Mouse (Mus musculus): ENCODE results near the gene Otud7a. TPM values are rescaled to one million over a fixed set of nuclear protein-coding genes. Genes with fewer than 3 reads are reported as not detected.

Gene Otud7a
- 0.35 and 0.77 TPM in 2 replicates for polyA plus RNA-seq (2015; fragmentation: Nextera tagmentation; extraction: Ambion mirVana)

GRCm38 (mm10) chr7:63444484-63445345 is at the start of gene Otud7a:
Gene Otud7a (plus strand): TSS chr7:63444751.
- WGBS, result under 1% methylated on average over 120 of the region's 123 CpGs
- H3K27me3 ChIP-seq (replicated peaks), result peaks cover 9% of the 10 kb centered on the region
- peak within 1 kb of the TSS; percentile 98 for H3K4me2 ChIP-seq (replicated peaks)
- H3K4me3 ChIP-seq (replicated peaks), result peak within 1 kb of the TSS; percentile 58
- H3K27ac ChIP-seq, result no peak within 1 kb of the TSS
- ATAC-seq, result peak; percentile 93
- H3K9ac ChIP-seq, result peak within 1 kb of the TSS; percentile 47
- peaks cover 4% of the 10 kb centered on the region; the same call in 1 of the 2 replicates for H3K4me1 ChIP-seq (replicated peaks)
- no peaks in the 10 kb centered on the region for H3K9me3 ChIP-seq
- no peaks in the 10 kb centered on the region for H3K36me3 ChIP-seq

GRCm38 (mm10) chr7:63405988-63406387 is 38.6 kb upstream of the Otud7a start:
- no peaks in the 10 kb centered on the region for H3K9me3 ChIP-seq
- H3K27ac ChIP-seq, result no peak overlapping the region
- H3K9ac ChIP-seq, result no peak overlapping the region
- ATAC-seq, result peak; percentile 91
- H3K4me2 ChIP-seq (replicated peaks), result no peak overlapping the region
- H3K36me3 ChIP-seq, result no peaks in the 10 kb centered on the region
- H3K27me3 ChIP-seq (replicated peaks), result no peaks in the 10 kb centered on the region
- H3K4me3 ChIP-seq (replicated peaks), result no peak overlapping the region
- H3K4me1 ChIP-seq (replicated peaks), result no peaks in the 10 kb centered on the region

GRCm38 (mm10) chr7:63445346-63445700 is 772 bp downstream of the Otud7a start:
- H3K27ac ChIP-seq, result no peak overlapping the region
- WGBS, result 22% methylated on average over 10 of the region's 10 CpGs

GRCm38 (mm10) chr7:63446951-63447350 is 2.4 kb downstream of the Otud7a start:
- no peak overlapping the region for H3K27ac ChIP-seq
- H3K9ac ChIP-seq, result no peak overlapping the region
- ATAC-seq, result no peak
- H3K4me2 ChIP-seq (replicated peaks), result no peak overlapping the region
- no peaks in the 10 kb centered on the region for H3K36me3 ChIP-seq
- H3K27me3 ChIP-seq (replicated peaks), result peaks cover 9% of the 10 kb centered on the region
- H3K9me3 ChIP-seq, result no peaks in the 10 kb centered on the region
- H3K4me3 ChIP-seq (replicated peaks), result no peak overlapping the region
- 24% methylated on average over 1 of the region's 1 CpGs for WGBS
- peaks cover 4% of the 10 kb centered on the region; the same call in 1 of the 2 replicates for H3K4me1 ChIP-seq (replicated peaks)

More at GRCm38 (mm10) chr7:63445346-63445700, 772 bp downstream of the Otud7a start:
- ATAC-seq, result no peak
- Histone ChIP-seq H3K36me3 (no peaks in the 10 kb centered on the region), H3K27me3 (replicated peaks) (peaks cover 9% of the 10 kb centered on the region), H3K4me2 (replicated peaks) (peak overlapping the region; percentile 98), H3K9ac (peak overlapping the region; percentile 47), H3K4me3 (replicated peaks) (peak overlapping the region; percentile 58), H3K4me1 (replicated peaks) (peaks cover 4% of the 10 kb centered on the region; the same call in 1 of the 2 replicates), H3K9me3 (no peaks in the 10 kb centered on the region)

GRCm38 (mm10) chr7:63455228-63455627 is 10.7 kb downstream of the Otud7a start:
- 89% methylated on average over 3 of the region's 3 CpGs for whole genome bisulfite sequencing
- Histone ChIP-seq H3K4me3 (replicated peaks) (no peak overlapping the region), H3K4me2 (replicated peaks) (no peak overlapping the region), H3K4me1 (replicated peaks) (no peaks in the 10 kb centered on the region), H3K9me3 (no peaks in the 10 kb centered on the region), H3K27ac (no peak overlapping the region), H3K9ac (no peak overlapping the region), H3K36me3 (no peaks in the 10 kb centered on the region), H3K27me3 (replicated peaks) (no peaks in the 10 kb centered on the region)
- no peak for ATAC-seq

- Histone ChIP-seq H3K4me3 (replicated peaks) (no peak overlapping the region), H3K9me3 (no peaks in the 10 kb centered on the region), H3K36me3 (no peaks in the 10 kb centered on the region), H3K4me1 (replicated peaks) (no peaks in the 10 kb centered on the region), H3K4me2 (replicated peaks) (no peak overlapping the region), H3K27me3 (replicated peaks) (no peaks in the 10 kb centered on the region), H3K9ac (no peak overlapping the region), H3K27ac (no peak overlapping the region)
- ATAC-seq, result no peak
- 72% methylated on average over 2 of the region's 2 CpGs for WGBS
Observed at GRCm38 (mm10) chr7:63462234-63462633, 17.7 kb downstream of the Otud7a start.

- no peak for ATAC-seq
- 86% methylated on average over 2 of the region's 2 CpGs for WGBS
- H3K9me3 ChIP-seq, result no peaks in the 10 kb centered on the region
Observed at GRCm38 (mm10) chr7:63462684-63463083, 18.1 kb downstream of the Otud7a start.

GRCm38 (mm10) chr7:63466729-63467128 is 22.2 kb downstream of the Otud7a start:
- 85% methylated on average over 6 of the region's 6 CpGs for WGBS
- H3K4me2 ChIP-seq (replicated peaks), result no peak overlapping the region
- no peak overlapping the region for H3K4me3 ChIP-seq (replicated peaks)
- no peak overlapping the region for H3K9ac ChIP-seq
- no peaks in the 10 kb centered on the region for H3K9me3 ChIP-seq
- H3K36me3 ChIP-seq, result no peaks in the 10 kb centered on the region
- no peaks in the 10 kb centered on the region for H3K4me1 ChIP-seq (replicated peaks)
- no peak overlapping the region for H3K27ac ChIP-seq
- ATAC-seq, result no peak
- H3K27me3 ChIP-seq (replicated peaks), result no peaks in the 10 kb centered on the region

More at GRCm38 (mm10) chr7:63462684-63463083, 18.1 kb downstream of the Otud7a start:
- no peak overlapping the region for H3K4me2 ChIP-seq (replicated peaks)
- H3K27ac ChIP-seq, result no peak overlapping the region
- H3K9ac ChIP-seq, result no peak overlapping the region
- H3K36me3 ChIP-seq, result no peaks in the 10 kb centered on the region
- H3K4me1 ChIP-seq (replicated peaks), result no peaks in the 10 kb centered on the region
- H3K27me3 ChIP-seq (replicated peaks), result no peaks in the 10 kb centered on the region
- no peak overlapping the region for H3K4me3 ChIP-seq (replicated peaks)

GRCm38 (mm10) chr7:63468258-63468657 is 23.7 kb downstream of the Otud7a start:
- WGBS, result 79% methylated on average over 3 of the region's 3 CpGs
- H3K27ac ChIP-seq, result no peak overlapping the region
- ATAC-seq, result no peak
- H3K4me2 ChIP-seq (replicated peaks), result no peak overlapping the region
- H3K9ac ChIP-seq, result no peak overlapping the region
- no peaks in the 10 kb centered on the region for H3K4me1 ChIP-seq (replicated peaks)
- H3K27me3 ChIP-seq (replicated peaks), result no peaks in the 10 kb centered on the region
- no peaks in the 10 kb centered on the region for H3K9me3 ChIP-seq
- no peaks in the 10 kb centered on the region for H3K36me3 ChIP-seq
- no peak overlapping the region for H3K4me3 ChIP-seq (replicated peaks)

- Histone ChIP-seq H3K27ac (no peak overlapping the region), H3K4me2 (replicated peaks) (no peak overlapping the region), H3K36me3 (no peaks in the 10 kb centered on the region), H3K9ac (no peak overlapping the region), H3K27me3 (replicated peaks) (no peaks in the 10 kb centered on the region), H3K4me3 (replicated peaks) (no peak overlapping the region), H3K9me3 (no peaks in the 10 kb centered on the region), H3K4me1 (replicated peaks) (no peaks in the 10 kb centered on the region)
- 89% methylated on average over 2 of the region's 2 CpGs for WGBS
- no peak for ATAC-seq
Observed at GRCm38 (mm10) chr7:63483091-63483490, 38.5 kb downstream of the Otud7a start.

- Histone ChIP-seq H3K9ac (no peak overlapping the region), H3K27ac (no peak overlapping the region), H3K36me3 (no peaks in the 10 kb centered on the region), H3K9me3 (no peaks in the 10 kb centered on the region), H3K27me3 (replicated peaks) (no peaks in the 10 kb centered on the region), H3K4me1 (replicated peaks) (no peaks in the 10 kb centered on the region), H3K4me3 (replicated peaks) (no peak overlapping the region), H3K4me2 (replicated peaks) (no peak overlapping the region)
- no peak for ATAC-seq
- 65% methylated on average over 9 of the region's 9 CpGs for WGBS
Observed at GRCm38 (mm10) chr7:63497051-63497547, 52.5 kb downstream of the Otud7a start.

- no peaks in the 10 kb centered on the region for H3K27me3 ChIP-seq (replicated peaks)
- H3K27ac ChIP-seq, result no peak overlapping the region
- H3K36me3 ChIP-seq, result no peaks in the 10 kb centered on the region
- H3K4me1 ChIP-seq (replicated peaks), result no peaks in the 10 kb centered on the region
- ATAC-seq, result no peak
- H3K4me2 ChIP-seq (replicated peaks), result no peak overlapping the region
- H3K4me3 ChIP-seq (replicated peaks), result no peak overlapping the region
- no peak overlapping the region for H3K9ac ChIP-seq
- H3K9me3 ChIP-seq, result no peaks in the 10 kb centered on the region
- 34% methylated on average over 2 of the region's 2 CpGs for WGBS
Observed at GRCm38 (mm10) chr7:63504202-63504601, 59.7 kb downstream of the Otud7a start.

- H3K27me3 ChIP-seq (replicated peaks), result no peaks in the 10 kb centered on the region
- H3K9ac ChIP-seq, result no peak overlapping the region
- WGBS, result 96% methylated on average over 2 of the region's 2 CpGs
- ATAC-seq, result no peak
- no peak overlapping the region for H3K27ac ChIP-seq
- no peaks in the 10 kb centered on the region for H3K9me3 ChIP-seq
- H3K4me1 ChIP-seq (replicated peaks), result no peaks in the 10 kb centered on the region
- H3K4me2 ChIP-seq (replicated peaks), result no peak overlapping the region
- no peaks in the 10 kb centered on the region for H3K36me3 ChIP-seq
- no peak overlapping the region for H3K4me3 ChIP-seq (replicated peaks)
Observed at GRCm38 (mm10) chr7:63508079-63508478, 63.5 kb downstream of the Otud7a start.
